Mouse (Mus musculus) gastrocnemius, adult 18-20 months (tissue): Measurements from ENCODE around the gene Cd44. TPM values are rescaled to one million over a fixed set of nuclear protein-coding genes. Genes with fewer than 3 reads are reported as not detected.
A peak's percentile ranks its signal among the peaks of the same experiment; 100 is the strongest.

Source experiments
- DNase-seq: peaks from one replicate; pipeline ENCODE4 v3.0.0; 2021; ENCODE audit warnings: low spot score
- total RNA-seq, 2 experiments: library from RNA; stranded (reverse); gene quantifications; 2 replicates each; pipeline ENCODE4 v1.2.3; 2021

The Cd44 gene
- total RNA-seq, 2 experiments from 2014 or later: 3.9 to 6.0 TPM

- no peak for DNase-seq
Observed at GRCm38 (mm10) chr2:102822036-102822435, 79.4 kb downstream of the Cd44 start.

GRCm38 (mm10) chr2:102820790-102821189 is 80.7 kb downstream of the Cd44 start:
- no peak for DNase-seq

GRCm38 (mm10) chr2:102820225-102820711 is 81.2 kb downstream of the Cd44 start:
- DNase-seq: no peak

GRCm38 (mm10) chr2:102815289-102815809 is 86.1 kb downstream of the Cd44 start:
- DNase-seq: no peak

- no peak for DNase-seq
Observed at GRCm38 (mm10) chr2:102812756-102813155, 88.7 kb downstream of the Cd44 start.

- DNase-seq: no peak
Observed at GRCm38 (mm10) chr2:102809436-102809835, 92.0 kb downstream of the Cd44 start.

GRCm38 (mm10) chr2:102807633-102808032 is 93.8 kb downstream of the Cd44 start:
- DNase-seq: no peak

GRCm38 (mm10) chr2:102805761-102806496 is 95.5 kb downstream of the Cd44 start:
- DNase-seq: no peak

GRCm38 (mm10) chr2:102805283-102805682 is 96.2 kb downstream of the Cd44 start:
- no peak for DNase-seq

GRCm38 (mm10) chr2:102804109-102804508 is 97.4 kb downstream of the Cd44 start:
- DNase-seq: peak; percentile 53

- DNase-seq: no peak
Observed at GRCm38 (mm10) chr2:102801899-102802298, 99.6 kb downstream of the Cd44 start.

- DNase-seq: no peak
Observed at GRCm38 (mm10) chr2:102798149-102798548, 103.3 kb downstream of the Cd44 start.

GRCm38 (mm10) chr2:102795034-102795433 is 106.4 kb downstream of the Cd44 start:
- no peak for DNase-seq

GRCm38 (mm10) chr2:102792804-102793203 is 108.7 kb downstream of the Cd44 start:
- no peak for DNase-seq

- no peak for DNase-seq
Observed at GRCm38 (mm10) chr2:102791641-102792040, 109.8 kb downstream of the Cd44 start.

GRCm38 (mm10) chr2:102785696-102786095 is 115.8 kb downstream of the Cd44 start:
- no peak for DNase-seq

GRCm38 (mm10) chr2:102782751-102783150 is 118.7 kb downstream of the Cd44 start:
- DNase-seq: no peak

- no peak for DNase-seq
Observed at GRCm38 (mm10) chr2:102778208-102778607, 123.3 kb downstream of the Cd44 start.

- no peak for DNase-seq
Observed at GRCm38 (mm10) chr2:102775561-102775960, 125.9 kb downstream of the Cd44 start.

- no peak for DNase-seq
Observed at GRCm38 (mm10) chr2:102774700-102775099, 126.8 kb downstream of the Cd44 start.

GRCm38 (mm10) chr2:102772276-102772675 is 129.2 kb downstream of the Cd44 start:
- no peak for DNase-seq

GRCm38 (mm10) chr2:102771304-102771703 is 130.2 kb downstream of the Cd44 start:
- DNase-seq: no peak

GRCm38 (mm10) chr2:102768267-102768666 is 133.2 kb downstream of the Cd44 start:
- DNase-seq: peak; percentile 46
